Mouse (Mus musculus): Measurements from ENCODE around the gene Vmn1r7.
"Not testable (repeated sequence)": the region's sequence is repeated elsewhere in the genome, so short reads cannot be mapped to it uniquely, and the experiment has no call there.

Gene Vmn1r7

GRCm38 (mm10) chr6:57025224-57025623 is at the start of gene Vmn1r7:
Gene Vmn1r7 (minus strand): TSS chr6:57025324.
- not testable (repeated sequence) for DNase-seq

GRCm38 (mm10) chr6:57066487-57066886 is 41.4 kb upstream of the Vmn1r7 start, which contains the start of gene Vmn1r9:
Gene Vmn1r9 (plus strand): TSS chr6:57066787.
- DNase-seq, result no peak

- DNase-seq, result no peak
Measured at GRCm38 (mm10) chr6:57063730-57064129, 38.6 kb upstream of the Vmn1r7 start.

- DNase-seq, result no peak
Measured at GRCm38 (mm10) chr6:57034674-57035073, 9.6 kb upstream of the Vmn1r7 start.

- DNase-seq, result no peak
Measured at GRCm38 (mm10) chr6:57031984-57032383, 6.9 kb upstream of the Vmn1r7 start, which contains the start of gene Vmn1r8. Gene Vmn1r8 (plus strand): TSS chr6:57032284.

DNA sequence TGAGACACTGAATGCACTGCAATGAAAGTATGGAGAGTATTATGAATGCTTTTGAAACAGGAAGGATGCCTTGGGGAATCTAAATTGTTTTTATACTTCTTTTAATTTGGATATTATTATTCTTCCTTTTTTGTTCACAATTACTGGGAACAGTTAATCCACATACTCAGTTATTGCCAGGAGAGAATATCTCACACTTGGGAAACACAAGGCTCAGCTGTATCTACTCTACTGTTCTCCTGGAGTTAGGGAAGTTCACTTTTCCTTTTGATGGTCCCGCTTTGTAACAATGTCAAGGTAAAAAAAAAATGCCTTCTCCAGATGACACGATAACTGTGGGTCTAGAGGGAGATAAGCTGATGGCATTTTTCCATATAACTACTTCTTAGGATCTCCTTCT is 28.2 kb downstream of the Vmn1r7 start, which contains the start of gene Vmn1r6:
Gene Vmn1r6, plus strand, starts transcription at position 301 of the 400 bp plus-strand sequence.
- DNase-seq, result no peak
